Comparison of ENCODE assay signal across 8 mouse cellular contexts in genomic region chr11:61577349-61577748, GRCm38 (mm10). TPM values are rescaled to one million over a fixed set of nuclear protein-coding genes. Genes with fewer than 3 reads are reported as not detected.
DNase-seq lines count a peak whose midpoint lies in the region; ATAC-seq and TF ChIP-seq lines count a peak whose summit lies in the region.

No protein-coding gene starts in this region.

- peaks cover 67% of the 10 kb centered on the region for H3K79me2 ChIP-seq in C2C12 (ENCODE audit: control insufficient read depth, insufficient read depth)

- DNase-seq in heart, postnatal 4 days: no peak
- no peak for DNase-seq in forebrain, embryonic 10.5 days (ENCODE audit: extremely low spot score, low spot score)
- DNase-seq in lung, postnatal 10 days: peak; percentile 10
- DNase-seq in spleen, postnatal 36 days (ENCODE audit: low spot score in 2 of 2): no peak
- DNase-seq in retina, embryonic 14.5 days (ENCODE audit: low spot score): no peak
- no peak for DNase-seq in thymus, adult 2 months

- no peak for ATAC-seq in heart, embryonic 11.5 days (replicated peaks; ENCODE audit: insufficient number of reproducible peaks, low FRiP score, low TSS enrichment)

- TF ChIP-seq POLR2A in thymus, adult 2 months (IDR thresholded peaks at IDR 0.05; ENCODE audit: control insufficient read depth, extremely low read depth, insufficient read depth, low read length, poor library complexity): no peak

- no peak overlapping the region for H3ac ChIP-seq in C2C12 (ENCODE audit: control insufficient read depth, insufficient read length, low read depth)

- H3K9me3 ChIP-seq in heart, embryonic 11.5 days (replicated peaks; ENCODE audit: control insufficient read depth, low read length): no peaks in the 10 kb centered on the region
- H3K9me3 ChIP-seq in forebrain, embryonic 10.5 days: peaks cover 3% of the 10 kb centered on the region; the same call in 1 of the 2 replicates

- H3K9ac ChIP-seq in heart, embryonic 11.5 days (ENCODE audit: low read depth, low read length): no peak overlapping the region

- no peaks in the 10 kb centered on the region for H3K27me3 ChIP-seq in heart, embryonic 11.5 days (ENCODE audit: control insufficient read depth, insufficient read depth, low read length)
- no peaks in the 10 kb centered on the region for H3K27me3 ChIP-seq in C2C12 (ENCODE audit: control insufficient read depth, insufficient read depth, insufficient read length)
- no peaks in the 10 kb centered on the region for H3K27me3 ChIP-seq in forebrain, embryonic 10.5 days (ENCODE audit: poor library complexity, severe bottlenecking)
- peaks cover 13% of the 10 kb centered on the region for H3K27me3 ChIP-seq in thymus, adult 2 months (ENCODE audit: control insufficient read depth, insufficient read depth, low read length)

- no peak for TF ChIP-seq CTCF in C2C12 (IDR thresholded peaks at IDR 0.05; ENCODE audit: control insufficient read depth, insufficient read depth, insufficient read length)
- no peak for TF ChIP-seq CTCF in thymus, adult 2 months (IDR thresholded peaks at IDR 0.05; ENCODE audit: borderline replicate concordance, control insufficient read depth, extremely low read depth, insufficient read depth, low read length, poor library complexity)

- H3K4me2 ChIP-seq in heart, embryonic 11.5 days: peak overlapping the region; percentile 95; the same call in 1 of the 2 replicates

- no peak overlapping the region for H3K27ac ChIP-seq in heart, embryonic 11.5 days (ENCODE audit: low read depth, low read length)
- no peak overlapping the region for H3K27ac ChIP-seq in forebrain, embryonic 10.5 days
- no peak overlapping the region for H3K27ac ChIP-seq in thymus, adult 2 months (ENCODE audit: control insufficient read depth, insufficient read depth, low read length)

- H3K4me3 ChIP-seq in heart, embryonic 11.5 days (ENCODE audit: low read depth, low read length): no peak overlapping the region
- peak overlapping the region; percentile 90 for H3K4me3 ChIP-seq in C2C12 (ENCODE audit: insufficient read depth, poor library complexity, severe bottlenecking)
- peak overlapping the region; percentile 95 for H3K4me3 ChIP-seq in forebrain, embryonic 10.5 days
- no peak overlapping the region for H3K4me3 ChIP-seq in thymus, adult 2 months (ENCODE audit: control insufficient read depth, insufficient read depth, low read length)

- peaks cover 62% of the 10 kb centered on the region for H3K79me3 ChIP-seq in C2C12 (ENCODE audit: low read depth)

- H3K4me1 ChIP-seq in heart, embryonic 11.5 days (ENCODE audit: control insufficient read depth, insufficient read depth, low read length): peaks cover 11% of the 10 kb centered on the region; the same call in 1 of the 2 replicates
- peaks cover 24% of the 10 kb centered on the region for H3K4me1 ChIP-seq in forebrain, embryonic 10.5 days
- H3K4me1 ChIP-seq in thymus, adult 2 months (replicated peaks; ENCODE audit: control insufficient read depth, insufficient read depth, low read length): peaks cover 11% of the 10 kb centered on the region

- peaks cover 3% of the 10 kb centered on the region; the same call in 1 of the 2 replicates for H3K36me3 ChIP-seq in heart, embryonic 11.5 days (ENCODE audit: control insufficient read depth, insufficient read depth, low read length)
- peaks cover 21% of the 10 kb centered on the region for H3K36me3 ChIP-seq in C2C12 (ENCODE audit: control insufficient read depth, insufficient read depth)
- peaks cover 17% of the 10 kb centered on the region for H3K36me3 ChIP-seq in forebrain, embryonic 10.5 days (replicated peaks)
- H3K36me3 ChIP-seq in thymus, adult 2 months (ENCODE audit: control insufficient read depth, insufficient read depth, low read length): no peaks in the 10 kb centered on the region

TF ChIP-seq in C2C12, 6 proteins besides CTCF, POLR2A, EP300 and RAD21:
- TF ChIP-seq CEBPB (IDR thresholded peaks at IDR 0.05; ENCODE audit: low read depth): no peak
- no peak for TF ChIP-seq MYOD1 (IDR thresholded peaks at IDR 0.05; ENCODE audit: control insufficient read depth, insufficient read length, low read depth)
- TF ChIP-seq FOSL1 (IDR thresholded peaks at IDR 0.05; ENCODE audit: insufficient read depth, low read length, poor library complexity, severe bottlenecking): no peak
- no peak for TF ChIP-seq MAX (IDR thresholded peaks at IDR 0.05)
- TF ChIP-seq MYOG (IDR thresholded peaks at IDR 0.05; ENCODE audit: control insufficient read depth, extremely low read depth, insufficient read length): no peak
- no peak for TF ChIP-seq USF1 (IDR thresholded peaks at IDR 0.05; ENCODE audit: low read depth)

RNA-seq across cellular contexts. Expression of gene Epn2, which starts 2.1 kb away (rescaled TPM):
- 23.3 and 23.7 TPM in 2 replicates for polyA plus RNA-seq in heart, embryonic 11.5 days (2014; fragmentation: Nextera tagmentation; extraction: Ambion mirVana)
- total RNA-seq in heart, postnatal 4 days (2021): 10 to 100 TPM; 33.6 to 34.7 TPM
- 21.1 TPM for polyA plus RNA-seq in C2C12 (2012; fragmentation: generic; extraction: Trizol)
- 22.5 and 23.4 TPM in 2 replicates for polyA plus RNA-seq in forebrain, embryonic 10.5 days (2016; fragmentation: Nextera tagmentation; extraction: Ambion mirVana)
- 5.7 and 7.3 TPM in 2 replicates for polyA plus RNA-seq in thymus, adult 2 months (2012; rRNA removed)

Comparison
In these comparisons a context has a peak if more than half of its experiments do, and no peak if none do; other contexts are left out.
1. H3K4me3 ChIP-seq: peak in C2C12 (single experiment) and forebrain, embryonic 10.5 days (single experiment); none in heart, embryonic 11.5 days (single experiment) and thymus, adult 2 months (single experiment).